Mouse (Mus musculus): ENCODE measurements around the gene Steap3. TPM values are rescaled to one million over a fixed set of nuclear protein-coding genes. Genes with fewer than 3 reads are reported as not detected.

Steap3 gene
- total RNA-seq, 2 experiments from 2014 or later = 5.5 to 5.6 TPM

DNA sequence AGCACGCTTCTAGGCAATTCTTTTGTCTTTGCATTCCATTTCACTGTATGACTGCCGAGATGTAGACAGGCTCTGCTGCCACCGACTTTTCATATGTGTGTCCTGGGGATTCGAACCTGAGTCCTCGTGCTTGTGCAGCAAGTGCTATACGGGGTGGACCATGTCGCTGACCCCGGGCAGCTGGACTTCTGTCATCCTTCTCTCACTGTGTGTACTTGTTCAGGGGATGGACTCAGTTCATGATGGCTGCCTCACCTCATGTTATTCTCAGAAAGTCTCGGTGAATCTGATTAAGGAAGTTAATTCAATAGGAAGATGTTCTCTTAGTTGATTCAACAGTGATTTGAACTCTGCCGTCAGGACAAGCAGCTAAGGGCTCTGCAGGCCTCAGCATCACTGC is 78.9 kb downstream of the Steap3 start:
- no peak for DNase-seq (ENCODE audit: extremely low spot score in 1 of 2, low spot score in 2 of 2)
- intact Hi-C loops (cut with DNase I) = no loop called here
- no peak for TF ChIP-seq CTCF (IDR thresholded peaks at IDR 0.05)
- no peak overlapping the region for H3K4me3 ChIP-seq
- H3K27ac ChIP-seq = no peak overlapping the region

GRCm38 (mm10) chr1:120192321-120192720 is 80.2 kb downstream of the Steap3 start:
- H3K27ac ChIP-seq = no peak overlapping the region
- no peak for DNase-seq (ENCODE audit: extremely low spot score in 1 of 2, low spot score in 2 of 2)
- TF ChIP-seq CTCF (IDR thresholded peaks at IDR 0.05) = no peak
- intact Hi-C loops (cut with DNase I) = no loop called here
- H3K4me3 ChIP-seq = no peak overlapping the region

DNA sequence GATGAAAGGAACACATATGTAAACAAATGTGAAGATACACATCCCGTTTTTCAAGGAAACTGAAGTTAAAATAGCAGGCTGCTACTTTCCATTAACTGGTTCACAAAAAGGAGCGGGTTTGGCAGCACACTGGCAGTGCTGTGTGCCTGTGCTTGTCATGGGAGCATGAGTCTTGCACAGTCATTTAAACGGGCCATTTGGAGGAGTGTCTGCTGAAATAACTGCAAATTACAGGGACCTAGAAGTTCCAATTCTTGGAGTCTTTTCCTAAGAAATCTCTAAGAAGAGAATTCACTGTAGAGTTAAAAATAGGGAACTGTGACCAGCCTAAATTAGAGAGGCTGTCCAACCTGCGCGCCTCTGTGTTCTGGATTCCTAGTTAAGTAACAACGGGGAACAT is 81.6 kb downstream of the Steap3 start:
- no peak overlapping the region for H3K4me3 ChIP-seq
- intact Hi-C loops (cut with DNase I) = no loop called here
- no peak for TF ChIP-seq CTCF (IDR thresholded peaks at IDR 0.05)
- peak overlapping the region; percentile 72 for H3K27ac ChIP-seq
- DNase-seq (ENCODE audit: extremely low spot score in 1 of 2, low spot score in 2 of 2) = no peak

GRCm38 (mm10) chr1:120190300-120190699 is 82.2 kb downstream of the Steap3 start:
- Histone ChIP-seq H3K27ac (no peak overlapping the region), H3K4me3 (no peak overlapping the region)
- no peak; the same call in 1 of the 2 replicates for TF ChIP-seq CTCF (IDR thresholded peaks at IDR 0.05)
- intact Hi-C loops (cut with DNase I) = no loop called here
- no peak for DNase-seq (ENCODE audit: extremely low spot score in 1 of 2, low spot score in 2 of 2)

DNA sequence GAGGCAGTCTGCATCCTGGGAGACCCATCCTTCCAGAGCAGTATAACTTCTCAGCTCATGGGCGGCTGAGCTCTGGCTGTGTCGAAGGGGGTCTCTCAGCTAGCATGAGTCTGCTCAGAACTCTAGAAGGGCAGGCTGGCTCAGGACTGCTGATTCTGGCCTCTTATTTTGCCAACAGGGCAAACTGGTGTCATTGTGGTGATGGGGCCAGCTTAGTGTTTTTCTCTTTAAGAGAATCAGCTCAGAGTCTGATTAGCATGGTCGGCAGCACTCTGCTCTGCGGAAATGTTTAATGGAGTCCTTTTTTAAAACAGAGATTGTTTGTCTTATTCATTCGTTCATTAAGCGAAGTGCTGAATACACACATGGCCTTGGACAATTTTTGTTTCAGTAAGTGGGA is 83.3 kb downstream of the Steap3 start:
- TF ChIP-seq CTCF (IDR thresholded peaks at IDR 0.05) = no peak
- H3K27ac ChIP-seq = no peak overlapping the region
- DNase-seq (ENCODE audit: extremely low spot score in 1 of 2, low spot score in 2 of 2) = no peak
- H3K4me3 ChIP-seq = no peak overlapping the region
- intact Hi-C loops (cut with DNase I) = no loop called here

- no peak overlapping the region for H3K4me3 ChIP-seq
- no peak overlapping the region for H3K27ac ChIP-seq
- no peak for TF ChIP-seq CTCF (IDR thresholded peaks at IDR 0.05)
- DNase-seq (ENCODE audit: extremely low spot score in 1 of 2, low spot score in 2 of 2) = no peak
- intact Hi-C loops (cut with DNase I) = no loop called here
Measured at GRCm38 (mm10) chr1:120187059-120187458, 85.4 kb downstream of the Steap3 start.

DNA sequence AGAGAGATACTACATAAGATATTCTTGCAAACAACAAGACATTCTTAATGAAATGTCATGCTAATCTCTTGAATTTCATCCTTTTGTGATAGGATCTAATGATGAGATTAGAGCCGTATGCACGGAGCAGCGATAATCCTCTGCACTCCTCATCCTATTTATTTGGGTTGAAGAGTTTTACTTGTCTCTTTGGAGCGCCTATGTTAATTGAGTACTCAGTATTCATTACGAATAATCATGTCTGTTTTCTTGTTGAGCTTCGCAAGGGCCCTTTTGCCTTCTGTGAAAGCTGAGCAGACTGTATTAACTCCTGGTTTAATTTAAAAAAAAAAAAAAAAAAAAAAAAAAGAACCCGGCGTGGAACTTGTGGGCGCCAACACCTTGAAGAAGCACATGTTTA is 85.8 kb downstream of the Steap3 start:
- DNase-seq (ENCODE audit: extremely low spot score in 1 of 2, low spot score in 2 of 2) = no peak
- H3K4me3 ChIP-seq = no peak overlapping the region
- intact Hi-C loops (cut with DNase I) = no loop called here
- H3K27ac ChIP-seq = no peak overlapping the region
- TF ChIP-seq CTCF (IDR thresholded peaks at IDR 0.05) = no peak

GRCm38 (mm10) chr1:120186204-120186603 is 86.3 kb downstream of the Steap3 start:
- intact Hi-C loops (cut with DNase I) = no loop called here
- no peak for TF ChIP-seq CTCF (IDR thresholded peaks at IDR 0.05)
- Histone ChIP-seq H3K4me3 (no peak overlapping the region), H3K27ac (no peak overlapping the region)
- no peak for DNase-seq (ENCODE audit: extremely low spot score in 1 of 2, low spot score in 2 of 2)

- no peak overlapping the region for H3K27ac ChIP-seq
- no peak for TF ChIP-seq CTCF (IDR thresholded peaks at IDR 0.05)
- H3K4me3 ChIP-seq = no peak overlapping the region
- intact Hi-C loops (cut with DNase I) = no loop called here
- no peak for DNase-seq (ENCODE audit: extremely low spot score in 1 of 2, low spot score in 2 of 2)
Measured at GRCm38 (mm10) chr1:120177141-120177540, 95.4 kb downstream of the Steap3 start.

GRCm38 (mm10) chr1:120176313-120176712 is 96.2 kb downstream of the Steap3 start:
- no peak overlapping the region for H3K27ac ChIP-seq
- intact Hi-C loops (cut with DNase I) = no loop called here
- no peak overlapping the region for H3K4me3 ChIP-seq
- DNase-seq (ENCODE audit: extremely low spot score in 1 of 2, low spot score in 2 of 2) = no peak
- TF ChIP-seq CTCF (IDR thresholded peaks at IDR 0.05) = no peak

GRCm38 (mm10) chr1:120174991-120175390 is 97.5 kb downstream of the Steap3 start:
- TF ChIP-seq CTCF (IDR thresholded peaks at IDR 0.05) = no peak
- DNase-seq (ENCODE audit: extremely low spot score in 1 of 2, low spot score in 2 of 2) = no peak
- Histone ChIP-seq H3K4me3 (no peak overlapping the region), H3K27ac (no peak overlapping the region)
- intact Hi-C loops (cut with DNase I) = loop anchor here (5.0 kb wide), 2 partner anchors 162 to 292 kb away; no protein-coding TSS in a partner anchor

DNA sequence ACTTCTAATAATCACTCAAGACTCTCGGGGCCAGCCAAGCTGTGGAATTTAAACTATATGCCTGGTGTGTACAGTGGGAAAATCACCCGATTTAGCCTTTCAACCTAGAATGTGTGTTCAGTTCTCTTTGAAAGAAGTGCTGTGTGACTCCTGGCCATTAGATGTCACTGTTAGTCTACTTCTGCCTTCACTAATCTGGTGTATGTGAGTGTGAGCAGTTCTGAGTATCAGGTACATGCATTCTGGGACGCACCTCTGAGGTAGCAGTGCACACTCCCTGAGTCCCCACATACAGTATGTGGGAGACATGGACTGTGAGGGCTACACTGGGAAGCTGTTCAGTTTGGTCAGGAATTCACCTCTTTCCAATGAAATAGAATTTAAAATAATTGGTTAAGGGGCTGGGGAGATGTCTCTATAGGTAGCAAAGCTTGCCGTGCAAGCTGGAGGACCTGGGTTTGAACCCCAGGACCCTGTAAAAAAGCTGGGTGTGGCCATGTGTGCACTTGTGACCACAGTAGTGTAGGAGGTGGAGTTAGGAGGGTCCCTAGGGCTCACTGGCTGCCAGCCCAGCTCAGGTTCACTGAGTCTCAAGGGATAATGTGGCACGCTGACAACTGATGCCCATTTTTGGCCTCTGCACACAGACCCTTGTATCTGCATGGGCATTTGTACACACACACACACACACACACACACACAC is 100.5 kb downstream of the Steap3 start:
- TF ChIP-seq CTCF (IDR thresholded peaks at IDR 0.05) = peak; percentile 81
- intact Hi-C loops (cut with DNase I) = loop anchor here (1.0 to 5.0 kb wide), 3 partner anchors 165 to 377 kb away; no protein-coding TSS in a partner anchor
- peak; percentile 33 to 37 for DNase-seq (ENCODE audit: extremely low spot score in 1 of 2, low spot score in 2 of 2)

DNA sequence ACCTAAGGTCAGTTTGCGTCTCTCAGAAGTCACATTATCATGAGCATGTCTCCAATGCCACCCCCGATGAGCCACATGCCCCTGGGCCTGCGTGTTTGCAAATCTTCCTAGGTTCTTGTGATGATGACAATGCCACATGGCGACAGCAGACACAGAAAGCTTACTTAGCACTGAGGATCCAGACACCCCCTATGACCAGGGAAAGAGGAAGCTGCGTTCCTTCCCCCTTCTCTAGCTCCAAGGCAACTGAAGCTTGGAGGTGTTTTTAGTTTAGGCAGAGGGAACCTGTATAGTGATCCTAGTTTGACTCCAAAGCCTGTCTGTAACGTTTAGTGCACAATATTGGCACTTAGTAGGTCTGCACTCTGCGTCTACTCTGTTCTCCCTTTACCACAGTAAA is 102.2 kb downstream of the Steap3 start:
- DNase-seq (ENCODE audit: extremely low spot score in 1 of 2, low spot score in 2 of 2) = no peak
- intact Hi-C loops (cut with DNase I) = loop anchor here (5.0 kb wide), 2 partner anchors 167 to 297 kb away; no protein-coding TSS in a partner anchor
- no peak for TF ChIP-seq CTCF (IDR thresholded peaks at IDR 0.05)
- no peak overlapping the region for H3K27ac ChIP-seq
- no peak overlapping the region for H3K4me3 ChIP-seq

More for the DNA sequence above, 100.5 kb downstream of the Steap3 start:
- H3K27ac ChIP-seq = no peak overlapping the region
- H3K4me3 ChIP-seq = no peak overlapping the region
